ENCODE assay signal across 18 mouse cellular contexts in genomic region chr12:71813761-71814160, GRCm38 (mm10). TPM values are rescaled to one million over a fixed set of nuclear protein-coding genes. Genes with fewer than 3 reads are reported as not detected.
DNase-seq lines count a peak whose midpoint lies in the region; ATAC-seq and TF ChIP-seq lines count a peak whose summit lies in the region.
"Had no signal": no experiment of that assay in that cellular context is flagged by ENCODE, and none has a peak within 500 bp of the region (broad histone marks: within the 10 kb centered on the region; RNA-seq: fewer than 3 reads in every experiment).

No protein-coding gene starts in this region.

- intact Hi-C loops in heart, postnatal 14 days (cut with DNase I): no loop called here

- no peak overlapping the region for H3K4me2 ChIP-seq in hindbrain, embryonic 13.5 days
- no peak overlapping the region for H3K4me2 ChIP-seq in heart, postnatal 0 days (ENCODE audit: low read depth, low read length)
- H3K4me2 ChIP-seq: forebrain, embryonic 13.5 days; limb, embryonic 12.5 days; stomach, embryonic 15.5 days had no signal

- DNase-seq in heart, adult 11 months: peak; percentile 68
- DNase-seq in heart, postnatal 14 days: no peak
- peak; percentile 10 for DNase-seq in hindbrain, embryonic 10.5 days (ENCODE audit: low spot score)
- peak; percentile 92 for DNase-seq in R1 (ENCODE audit: low read depth, low spot score)
- DNase-seq in heart, postnatal 0 days (ENCODE audit: low spot score): no peak
- no peak for DNase-seq in kidney, postnatal 36 days
- DNase-seq: cerebellum, adult 9-11 months; kidney, adult 11 months; kidney, postnatal 10 days; lung, postnatal 14 days; right cerebral cortex, postnatal 14 days; thymus, adult 2 months had no signal

- no peak overlapping the region for H3K4me3 ChIP-seq in hindbrain, embryonic 10.5 days
- H3K4me3 ChIP-seq in hindbrain, embryonic 13.5 days: no peak overlapping the region
- no peak overlapping the region for H3K4me3 ChIP-seq in heart, postnatal 0 days (ENCODE audit: low read depth, low read length)
- H3K4me3 ChIP-seq: forebrain, embryonic 13.5 days; limb, embryonic 12.5 days; stomach, embryonic 15.5 days had no signal

- H3K9ac ChIP-seq in hindbrain, embryonic 13.5 days: no peak overlapping the region
- no peak overlapping the region for H3K9ac ChIP-seq in heart, postnatal 0 days (replicated peaks; ENCODE audit: low read depth, low read length)
- H3K9ac ChIP-seq: forebrain, embryonic 13.5 days; limb, embryonic 12.5 days; liver, embryonic 14.5 days; stomach, embryonic 15.5 days had no signal

- H3K27ac ChIP-seq in hindbrain, embryonic 10.5 days: peak overlapping the region; percentile 29; the same call in 1 of the 2 replicates
- no peak overlapping the region for H3K27ac ChIP-seq in hindbrain, embryonic 13.5 days
- H3K27ac ChIP-seq in heart, postnatal 0 days (ENCODE audit: low read depth): 0 out of 2 replicates have a peak overlapping the region, but pooled peaks have one; percentile 15
- H3K27ac ChIP-seq: forebrain, embryonic 13.5 days; hindbrain, postnatal 0 days; limb, embryonic 12.5 days; liver, embryonic 14.5 days; stomach, embryonic 15.5 days had no signal

- H3K36me3 ChIP-seq in hindbrain, embryonic 10.5 days: no peaks in the 10 kb centered on the region
- H3K36me3 ChIP-seq in hindbrain, embryonic 13.5 days: no peaks in the 10 kb centered on the region
- no peaks in the 10 kb centered on the region for H3K36me3 ChIP-seq in heart, postnatal 0 days (replicated peaks; ENCODE audit: control insufficient read depth, insufficient read depth, low read length)
- H3K36me3 ChIP-seq: limb, embryonic 12.5 days; stomach, embryonic 15.5 days had no signal

- no peaks in the 10 kb centered on the region; the same call in 1 of the 2 replicates for H3K4me1 ChIP-seq in hindbrain, embryonic 10.5 days (replicated peaks)
- H3K4me1 ChIP-seq in hindbrain, embryonic 13.5 days (replicated peaks): no peaks in the 10 kb centered on the region
- peaks cover 13% of the 10 kb centered on the region for H3K4me1 ChIP-seq in heart, postnatal 0 days (ENCODE audit: control insufficient read depth, insufficient read depth)
- H3K4me1 ChIP-seq: forebrain, embryonic 13.5 days; limb, embryonic 12.5 days; stomach, embryonic 15.5 days had no signal

- TF ChIP-seq CTCF in heart, postnatal 0 days (IDR thresholded peaks at IDR 0.05; ENCODE audit: low read depth): no peak

- no peak for TF ChIP-seq EP300 in heart, postnatal 0 days (IDR thresholded peaks at IDR 0.05; ENCODE audit: low read depth)

- WGBS in hindbrain, embryonic 10.5 days: 49% methylated on average over 7 of the region's 7 CpGs
- WGBS in hindbrain, embryonic 13.5 days: 31% methylated on average over 7 of the region's 7 CpGs
- WGBS in heart, postnatal 0 days: 25% methylated on average over 7 of the region's 7 CpGs

- no peak for ATAC-seq in hindbrain, embryonic 13.5 days (ENCODE audit: low FRiP score)
- no peak for ATAC-seq in heart, postnatal 0 days (ENCODE audit: insufficient read depth, low read depth)
- ATAC-seq: forebrain, embryonic 13.5 days; hindbrain, postnatal 0 days had no signal

- H3K27me3 ChIP-seq in hindbrain, embryonic 10.5 days (ENCODE audit: insufficient read depth, poor library complexity, severe bottlenecking): no peaks in the 10 kb centered on the region
- H3K27me3 ChIP-seq in hindbrain, embryonic 13.5 days: no peaks in the 10 kb centered on the region
- no peaks in the 10 kb centered on the region for H3K27me3 ChIP-seq in heart, postnatal 0 days (ENCODE audit: control insufficient read depth, insufficient read depth, low read length)
- H3K27me3 ChIP-seq: forebrain, embryonic 13.5 days; limb, embryonic 12.5 days; stomach, embryonic 15.5 days had no signal

- no peaks in the 10 kb centered on the region for H3K9me3 ChIP-seq in hindbrain, embryonic 10.5 days
- H3K9me3 ChIP-seq in hindbrain, embryonic 13.5 days: no peaks in the 10 kb centered on the region
- H3K9me3 ChIP-seq in heart, postnatal 0 days (replicated peaks; ENCODE audit: control insufficient read depth, low read length): no peaks in the 10 kb centered on the region
- H3K9me3 ChIP-seq: forebrain, embryonic 13.5 days; limb, embryonic 12.5 days; stomach, embryonic 15.5 days had no signal

RNA-seq across cellular contexts. Expression of gene Daam1, which starts 17.1 kb away (rescaled TPM):
- 10 to 100 TPM; 67.5 to 70.7 TPM for total RNA-seq in heart, postnatal 14 days (2021)
- polyA plus RNA-seq in hindbrain, embryonic 10.5 days (2016; fragmentation: Nextera tagmentation; extraction: Ambion mirVana): 8.4 and 11.6 TPM in 2 replicates
- polyA plus RNA-seq in hindbrain, embryonic 13.5 days (2015; fragmentation: Nextera tagmentation; extraction: Ambion mirVana): 25.0 and 27.4 TPM in 2 replicates
- 33.8 and 44.5 TPM in 2 replicates for total RNA-seq in heart, postnatal 0 days (2014; rRNA removed; ENCODE audit: low replicate concordance)
- 12.3 and 12.8 TPM in 2 replicates for polyA plus RNA-seq in heart, postnatal 0 days (2015; fragmentation: Nextera tagmentation; extraction: Ambion mirVana)

Comparison
In these comparisons a context has a peak if more than half of its experiments do, and no peak if none do; other contexts are left out.
1. DNase-seq: peak in heart, adult 11 months (single experiment), hindbrain, embryonic 10.5 days (single experiment) and R1 (single experiment); none in heart, postnatal 14 days (0 of 2), heart, postnatal 0 days (single experiment) and kidney, postnatal 36 days (0 of 2).